Mouse (Mus musculus) forebrain, embryonic 13.5 days (tissue): ENCODE measurements at regions not wholly inside any gene's neighbourhood (a gene's known extent, or its start where the extent isn't known, plus 50 kb on each side); places are given as distances from the start of the nearest gene placed in this dataset.

Source experiments
- ATAC-seq: fragments of 200-750 bp; cut with Nextera tagmentation; 2 replicates; pipeline ENCODE4 v1.8.0; 2017
- H3K27ac ChIP-seq: fragments of 300-500 bp; sonication (generic); 2 replicates; pipeline ENCODE4 v1.5.1; 2015; ENCODE audit warnings: inconsistent platforms, mild to moderate bottlenecking, moderate library complexity
- H3K27me3 ChIP-seq: fragments of 300-500 bp; sonication (generic); 2 replicates; pipeline ENCODE4 v1.6.1; 2015; ENCODE audit warnings: mild to moderate bottlenecking, inconsistent platforms
- H3K36me3 ChIP-seq: fragments of 300-500 bp; sonication (generic); 2 replicates; pipeline ENCODE4 v1.6.1; 2015; ENCODE audit warnings: mild to moderate bottlenecking, inconsistent platforms; ENCODE audit not compliant: poor library complexity, severe bottlenecking
- H3K4me1 ChIP-seq: fragments of 300-500 bp; sonication (generic); 2 replicates; pipeline ENCODE4 v1.6.1; 2015; ENCODE audit warnings: inconsistent platforms
- H3K4me2 ChIP-seq: fragments of 300-500 bp; sonication (generic); 2 replicates; pipeline ENCODE4 v1.6.1; 2015; ENCODE audit warnings: inconsistent platforms, mild to moderate bottlenecking, moderate library complexity
- H3K4me3 ChIP-seq: fragments of 300-500 bp; sonication (generic); 2 replicates; pipeline ENCODE4 v1.5.1; 2015; ENCODE audit warnings: mild to moderate bottlenecking, inconsistent platforms
- H3K9ac ChIP-seq: fragments of 300-500 bp; sonication (generic); 2 replicates; pipeline ENCODE4 v1.6.1; 2015; ENCODE audit warnings: mild to moderate bottlenecking, inconsistent platforms
- H3K9me3 ChIP-seq: fragments of 300-500 bp; sonication (generic); replicated peaks from 2 replicates; pipeline ENCODE4 v1.6.1; 2016; ENCODE audit warnings: inconsistent platforms
- WGBS: fragments of 180-500 bp; shearing (Covaris S2); methylation state at CpG from one replicate; pipeline ENCODE4 v1.1.7; 2015; 5-methylcytosine and 5-hydroxymethylcytosine counted together

DNA sequence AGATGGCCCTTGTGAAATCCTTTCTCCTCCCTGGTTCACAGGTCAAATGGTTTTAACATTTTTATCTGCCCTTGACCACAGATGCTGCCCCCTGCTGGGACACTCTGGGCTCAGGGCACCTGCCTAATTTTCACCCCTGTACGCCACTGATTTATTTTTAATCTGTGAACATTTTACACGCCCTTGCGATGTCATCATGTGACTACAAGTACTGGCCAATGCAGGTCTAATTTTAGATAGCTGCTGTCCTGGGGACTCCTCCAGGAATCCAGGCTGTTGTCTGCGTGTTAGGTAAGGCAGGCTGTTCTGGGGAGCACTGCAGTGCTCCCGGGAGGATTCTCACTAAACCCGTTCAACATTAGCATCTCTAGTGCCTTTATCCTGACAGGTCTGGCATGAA is 113.1 kb upstream of the Gm26897 start:
- H3K4me1 ChIP-seq, result peaks cover 8% of the 10 kb centered on the region

DNA sequence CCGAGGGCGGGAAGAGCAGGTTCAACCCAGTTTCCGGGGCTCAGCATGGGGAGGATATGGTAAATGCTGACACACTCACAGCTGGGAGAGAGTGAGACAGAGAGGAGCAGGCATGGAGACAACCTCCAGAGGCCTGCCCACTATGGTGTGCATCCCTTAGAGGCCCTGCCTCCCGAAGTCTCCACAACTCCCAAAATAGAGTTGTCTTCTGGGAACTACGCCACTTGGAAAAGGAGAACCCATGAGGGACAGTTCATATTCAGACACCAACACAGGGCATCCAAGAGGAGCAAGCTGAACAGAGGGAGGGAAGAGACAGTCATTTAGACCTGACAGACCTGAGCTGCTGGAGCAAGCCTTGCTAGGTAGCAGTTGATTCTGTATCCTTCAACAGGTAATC is 111.2 kb upstream of the Gm26897 start:
- WGBS, result 88% methylated on average over 5 of the region's 5 CpGs
- Histone ChIP-seq H3K36me3 (no peaks in the 10 kb centered on the region), H3K9me3 (no peaks in the 10 kb centered on the region), H3K27ac (no peak overlapping the region), H3K9ac (no peak overlapping the region), H3K4me3 (no peak overlapping the region), H3K27me3 (no peaks in the 10 kb centered on the region), H3K4me2 (no peak overlapping the region), H3K4me1 (peaks cover 25% of the 10 kb centered on the region)
- no peak for ATAC-seq

More for the DNA sequence above, 113.1 kb upstream of the Gm26897 start:
- Histone ChIP-seq H3K27me3 (no peaks in the 10 kb centered on the region), H3K27ac (no peak overlapping the region), H3K9ac (no peak overlapping the region), H3K4me3 (no peak overlapping the region), H3K36me3 (no peaks in the 10 kb centered on the region), H3K9me3 (no peaks in the 10 kb centered on the region), H3K4me2 (no peak overlapping the region)
- ATAC-seq, result no peak
- WGBS, result 81% methylated on average over 6 of the region's 6 CpGs

DNA sequence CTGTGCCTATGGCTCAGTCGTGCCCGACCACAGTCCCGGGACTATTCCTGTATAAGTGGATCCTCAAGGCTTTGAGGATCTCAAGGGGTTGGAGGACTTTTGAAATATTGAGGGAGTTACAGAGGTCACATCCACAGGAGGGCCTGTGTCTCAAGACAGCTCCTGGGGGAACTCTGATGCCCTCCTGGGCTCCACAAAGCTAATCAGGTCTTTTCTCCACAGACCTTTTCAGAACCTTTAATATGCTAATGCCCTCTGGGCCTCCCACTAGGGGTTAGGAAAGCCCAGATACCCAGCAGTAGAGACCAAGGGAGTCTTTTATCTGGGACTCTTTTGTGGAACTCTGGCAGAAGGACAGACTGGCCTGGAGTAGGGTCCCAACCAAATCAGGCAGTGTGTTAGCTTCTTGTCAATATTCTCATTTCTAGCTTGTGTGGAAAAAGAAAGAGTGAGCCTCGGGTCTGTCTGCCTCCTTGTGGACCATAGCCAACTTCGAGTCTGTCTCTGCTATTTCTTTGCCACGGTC is 107.4 kb upstream of the Gm26897 start:
- Histone ChIP-seq H3K4me2 (no peak overlapping the region), H3K4me1 (peaks cover 32% of the 10 kb centered on the region), H3K27ac (no peak overlapping the region), H3K4me3 (no peak overlapping the region), H3K9me3 (no peaks in the 10 kb centered on the region), H3K9ac (no peak overlapping the region), H3K36me3 (no peaks in the 10 kb centered on the region), H3K27me3 (no peaks in the 10 kb centered on the region)
- no peak for ATAC-seq
- WGBS, result 6% methylated on average over 6 of the region's 6 CpGs

DNA sequence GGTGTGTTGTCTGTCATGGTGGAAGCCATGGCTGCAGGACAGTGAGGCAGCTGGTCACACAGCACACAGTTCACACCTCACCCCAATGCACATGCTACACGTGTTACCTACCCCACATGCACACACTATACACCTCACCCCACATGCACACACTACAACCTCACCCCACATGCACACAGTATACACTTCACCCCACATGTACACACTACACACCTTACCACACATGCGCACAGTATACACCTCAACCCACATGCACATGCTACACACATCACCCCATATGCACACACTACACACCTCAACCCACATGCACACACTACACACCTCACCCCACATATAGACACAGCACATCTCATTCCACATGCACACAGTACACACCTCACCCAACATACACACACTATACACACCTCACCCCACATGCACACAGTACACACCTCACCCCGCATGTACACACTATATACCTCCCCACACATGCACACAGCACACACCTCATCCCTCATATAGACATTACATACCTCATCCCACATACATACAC is 103.3 kb upstream of the Gm26897 start:
- H3K27ac ChIP-seq, result no peak overlapping the region
- 0 out of 2 replicates have a peak, but pooled peaks have one; percentile 39 for ATAC-seq

DNA sequence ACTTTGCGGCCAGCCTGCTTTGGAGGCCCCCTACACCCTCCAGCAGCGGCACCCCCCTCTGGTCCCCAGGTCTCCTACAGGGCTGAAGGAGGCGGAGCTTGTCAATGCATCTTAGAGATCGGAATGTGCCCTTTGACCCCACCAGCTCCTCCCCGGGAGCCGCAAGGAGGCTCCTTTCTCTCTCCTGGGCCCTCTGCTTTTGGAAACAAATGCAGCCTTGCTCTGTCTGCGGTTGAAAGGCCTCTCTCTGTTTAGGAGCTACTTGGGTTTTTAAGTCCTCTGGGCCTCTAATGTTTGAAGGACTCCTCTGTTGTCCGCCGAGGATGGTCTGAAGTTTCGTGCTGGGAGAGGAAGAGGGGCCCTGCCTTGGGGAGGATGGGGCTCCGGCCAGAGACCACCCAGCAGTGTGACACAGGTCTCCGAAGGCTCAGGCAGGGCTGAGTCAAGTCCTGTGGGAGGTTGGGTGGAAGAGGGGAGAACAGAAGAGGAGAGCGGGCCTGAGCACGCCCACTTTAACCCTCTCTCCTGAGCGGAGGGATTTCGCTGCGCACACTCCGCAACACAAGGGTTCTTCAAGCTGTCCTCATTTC is 102.1 kb upstream of the Gm26897 start:
- Histone ChIP-seq H3K9ac (peak overlapping the region; percentile 32; the same call in 1 of the 2 replicates), H3K27ac (peak overlapping the region; percentile 64), H3K9me3 (peaks cover 4% of the 10 kb centered on the region), H3K4me3 (no peak overlapping the region), H3K4me2 (no peak overlapping the region), H3K4me1 (peaks cover 35% of the 10 kb centered on the region), H3K27me3 (no peaks in the 10 kb centered on the region), H3K36me3 (no peaks in the 10 kb centered on the region)
- peak; percentile 31; the same call in 1 of the 2 replicates for ATAC-seq
- 9% methylated on average over 18 of the region's 18 CpGs for WGBS

More for the DNA sequence above, 103.3 kb upstream of the Gm26897 start:
- Histone ChIP-seq H3K27me3 (no peaks in the 10 kb centered on the region), H3K9ac (no peak overlapping the region), H3K4me1 (peaks cover 39% of the 10 kb centered on the region), H3K4me2 (no peak overlapping the region), H3K4me3 (no peak overlapping the region), H3K9me3 (peaks cover 4% of the 10 kb centered on the region), H3K36me3 (no peaks in the 10 kb centered on the region)
- 90% methylated on average over 3 of the region's 3 CpGs for WGBS

DNA sequence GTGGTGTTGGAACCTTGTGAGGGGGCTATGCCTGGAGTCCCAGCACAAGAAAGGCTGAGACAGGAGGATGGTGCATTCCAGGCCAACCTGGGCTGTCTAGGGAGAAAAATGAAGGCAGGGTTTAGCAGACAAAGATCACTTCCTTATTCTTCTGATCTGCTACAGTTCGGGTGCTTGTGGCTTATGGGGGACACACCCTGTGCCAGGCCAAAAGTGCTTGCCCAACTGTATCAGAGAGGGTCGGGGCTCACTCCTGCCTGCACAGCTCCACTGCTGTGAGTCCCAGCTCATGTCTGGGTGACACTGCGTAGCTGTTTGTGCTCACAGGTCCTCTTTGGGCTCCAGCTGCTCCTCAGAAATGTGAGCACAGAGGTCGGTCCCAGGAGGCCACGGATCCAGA is 98.6 kb upstream of the Gm26897 start:
- Histone ChIP-seq H3K4me1 (peaks cover 43% of the 10 kb centered on the region), H3K9me3 (peaks cover 4% of the 10 kb centered on the region), H3K36me3 (no peaks in the 10 kb centered on the region), H3K27me3 (0 out of 2 replicates have a peak, but pooled peaks cover 7% of the 10 kb centered on the region), H3K27ac (no peak overlapping the region), H3K9ac (no peak overlapping the region), H3K4me2 (no peak overlapping the region), H3K4me3 (no peak overlapping the region)
- ATAC-seq, result no peak
- WGBS, result 76% methylated on average over 5 of the region's 5 CpGs

DNA sequence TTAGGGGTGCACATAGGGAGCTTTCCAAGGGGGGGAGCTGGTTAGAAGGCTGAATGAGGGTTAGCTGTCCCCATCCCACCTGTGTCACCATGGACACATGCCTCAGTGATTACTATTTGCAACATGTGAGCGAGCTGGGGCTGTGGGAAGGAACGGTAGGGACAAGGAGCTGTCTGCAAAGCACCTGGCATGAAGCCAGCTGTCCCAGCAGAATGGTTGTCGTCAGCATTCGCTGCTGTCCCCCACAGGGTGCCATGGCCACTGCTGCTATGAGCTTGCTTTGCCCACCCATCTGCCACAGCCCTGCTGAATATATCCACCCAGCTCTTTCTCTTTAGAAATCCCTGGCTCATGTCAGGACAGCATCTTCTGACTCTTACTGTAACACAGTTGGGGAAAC is 96.8 kb upstream of the Gm26897 start:
- H3K27me3 ChIP-seq, result 0 out of 2 replicates have a peak, but pooled peaks cover 7% of the 10 kb centered on the region
- H3K36me3 ChIP-seq, result no peaks in the 10 kb centered on the region
- no peak overlapping the region for H3K4me2 ChIP-seq
- no peak overlapping the region for H3K4me3 ChIP-seq
- peaks cover 4% of the 10 kb centered on the region for H3K9me3 ChIP-seq
- H3K9ac ChIP-seq, result no peak overlapping the region
- H3K4me1 ChIP-seq, result peaks cover 44% of the 10 kb centered on the region
- no peak overlapping the region for H3K27ac ChIP-seq
- no peak for ATAC-seq
- WGBS, result 13% methylated on average over 4 of the region's 4 CpGs

DNA sequence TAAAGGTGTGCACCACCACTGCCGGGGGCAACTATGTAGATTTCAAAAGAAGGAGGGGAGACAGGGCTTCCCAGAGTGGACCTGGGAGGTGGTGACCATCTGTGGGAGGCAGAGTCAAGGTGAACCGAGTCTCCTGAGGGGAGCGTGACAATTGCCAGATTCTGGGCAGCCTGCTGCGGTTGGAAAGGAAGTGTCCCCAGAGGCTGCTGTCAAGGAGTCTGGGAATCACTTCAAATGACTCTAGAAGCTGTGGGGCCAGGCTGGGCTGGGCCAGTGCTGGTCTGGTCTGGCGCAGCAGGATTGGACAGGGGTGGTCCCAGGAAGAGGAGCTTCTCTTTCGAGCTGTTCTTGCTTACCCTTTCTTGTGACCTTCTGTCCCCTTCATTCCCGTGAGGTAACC is 95.4 kb upstream of the Gm26897 start:
- Histone ChIP-seq H3K9me3 (no peaks in the 10 kb centered on the region), H3K4me1 (peaks cover 39% of the 10 kb centered on the region), H3K4me3 (no peak overlapping the region), H3K27ac (no peak overlapping the region), H3K9ac (no peak overlapping the region), H3K36me3 (no peaks in the 10 kb centered on the region), H3K4me2 (no peak overlapping the region), H3K27me3 (0 out of 2 replicates have a peak, but pooled peaks cover 7% of the 10 kb centered on the region)
- no peak for ATAC-seq
- 80% methylated on average over 7 of the region's 7 CpGs for WGBS

DNA sequence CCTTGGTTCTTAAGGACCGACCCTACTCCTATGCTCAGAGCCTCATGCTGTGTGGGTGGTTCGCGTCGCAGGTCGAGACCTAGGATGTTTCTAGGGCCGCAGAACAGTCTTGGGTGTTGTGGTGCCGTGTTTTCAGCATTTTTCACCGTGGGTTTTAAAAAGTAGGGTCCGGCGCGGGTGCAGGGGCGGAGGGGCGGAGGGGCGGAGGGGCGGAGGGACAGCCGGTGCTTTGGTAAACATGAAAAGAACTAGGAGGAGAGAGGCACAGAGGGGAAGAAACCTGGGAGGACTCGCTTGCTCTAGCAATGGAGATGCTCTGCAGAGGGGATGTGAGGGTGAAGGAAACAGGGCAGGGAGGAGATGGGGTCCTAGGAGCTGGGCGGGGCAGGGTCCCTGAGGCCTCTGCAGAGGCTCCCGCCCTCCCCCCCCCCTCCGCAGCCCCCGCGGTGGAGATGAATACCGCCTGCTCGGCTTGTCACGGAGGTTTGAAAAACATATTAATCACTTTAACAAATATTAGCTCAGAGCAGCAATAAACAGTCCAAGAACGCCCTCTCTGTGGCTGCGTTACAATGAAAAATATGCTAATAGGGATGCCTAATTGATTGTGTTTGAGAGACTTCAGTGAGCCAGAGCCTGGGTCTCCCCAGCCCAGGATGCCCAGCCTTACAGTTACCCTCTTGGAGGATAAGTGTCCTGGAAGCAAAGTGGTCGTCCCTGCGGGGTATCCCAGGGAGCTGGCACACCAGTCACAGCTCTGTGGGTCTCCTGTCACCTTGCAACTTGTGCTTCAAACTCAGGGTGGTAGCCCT is 94.0 kb upstream of the Gm26897 start:
- no peaks in the 10 kb centered on the region for H3K9me3 ChIP-seq
- peak overlapping the region; percentile 5; the same call in 1 of the 2 replicates for H3K27ac ChIP-seq
- H3K4me3 ChIP-seq, result 0 out of 2 replicates have a peak overlapping the region, but pooled peaks have one; percentile 15
- no peaks in the 10 kb centered on the region for H3K36me3 ChIP-seq
- H3K27me3 ChIP-seq, result 0 out of 2 replicates have a peak, but pooled peaks cover 7% of the 10 kb centered on the region
- H3K4me2 ChIP-seq, result peak overlapping the region; percentile 51
- H3K4me1 ChIP-seq, result peaks cover 43% of the 10 kb centered on the region
- WGBS, result 6% methylated on average over 29 of the region's 29 CpGs
- 0 out of 2 replicates have a peak overlapping the region, but pooled peaks have one; percentile 19 for H3K9ac ChIP-seq
- peak; percentile 31; the same call in 1 of the 2 replicates for ATAC-seq

DNA sequence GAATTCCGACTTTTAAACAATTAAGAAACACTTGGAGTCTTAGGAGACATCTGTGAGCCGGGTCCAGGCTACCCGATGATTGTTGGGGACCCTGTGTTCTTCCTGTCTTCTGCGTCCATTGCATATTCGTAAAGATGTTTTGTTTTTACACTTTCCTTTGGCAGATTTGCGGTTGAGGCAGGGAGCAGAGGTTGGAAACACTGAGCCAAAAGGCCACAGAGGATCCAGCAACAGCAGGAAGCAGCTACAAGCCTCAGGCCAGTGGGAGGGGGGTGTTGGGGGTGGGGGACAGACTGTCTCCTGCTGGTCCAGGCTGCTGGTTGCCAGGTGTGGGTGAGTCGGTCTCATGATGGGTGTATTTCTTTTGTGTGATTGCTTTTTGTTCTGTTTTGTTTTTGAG is 92.7 kb upstream of the Gm26897 start:
- ATAC-seq, result no peak
- 0 out of 2 replicates have a peak, but pooled peaks cover 7% of the 10 kb centered on the region for H3K27me3 ChIP-seq
- H3K9ac ChIP-seq, result no peak overlapping the region
- no peaks in the 10 kb centered on the region for H3K9me3 ChIP-seq
- no peak overlapping the region; the same call in 1 of the 2 replicates for H3K27ac ChIP-seq
- no peaks in the 10 kb centered on the region for H3K36me3 ChIP-seq
- 43% methylated on average over 7 of the region's 7 CpGs for WGBS
- no peak overlapping the region for H3K4me3 ChIP-seq
- H3K4me2 ChIP-seq, result no peak overlapping the region
- H3K4me1 ChIP-seq, result peaks cover 48% of the 10 kb centered on the region

DNA sequence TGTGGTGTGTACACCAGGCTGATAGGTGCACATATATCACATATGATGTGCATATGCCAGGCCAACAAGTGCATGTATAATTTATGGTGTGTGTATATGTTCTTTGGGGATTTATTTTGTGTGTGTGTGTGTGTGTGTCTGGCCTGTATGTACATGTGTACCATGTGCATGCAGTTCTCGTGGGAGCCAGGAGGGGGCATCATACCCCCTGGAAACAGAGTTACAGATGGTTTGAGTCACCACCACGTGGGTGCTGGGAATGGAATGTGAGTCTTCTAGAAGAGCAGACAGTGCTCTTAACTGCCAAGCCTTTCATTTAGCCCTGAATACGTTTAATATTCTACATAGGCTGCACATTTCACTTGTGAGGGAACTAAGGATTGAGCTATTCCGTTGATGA is 92.0 kb upstream of the Gm26897 start:
- no peak overlapping the region for H3K27ac ChIP-seq
- H3K9me3 ChIP-seq, result no peaks in the 10 kb centered on the region
- ATAC-seq, result no peak
- 84% methylated on average over 4 of the region's 4 CpGs for WGBS
- peaks cover 43% of the 10 kb centered on the region for H3K4me1 ChIP-seq
- H3K27me3 ChIP-seq, result 0 out of 2 replicates have a peak, but pooled peaks cover 7% of the 10 kb centered on the region
- H3K36me3 ChIP-seq, result no peaks in the 10 kb centered on the region
- no peak overlapping the region for H3K9ac ChIP-seq
- no peak overlapping the region for H3K4me2 ChIP-seq
- no peak overlapping the region for H3K4me3 ChIP-seq

DNA sequence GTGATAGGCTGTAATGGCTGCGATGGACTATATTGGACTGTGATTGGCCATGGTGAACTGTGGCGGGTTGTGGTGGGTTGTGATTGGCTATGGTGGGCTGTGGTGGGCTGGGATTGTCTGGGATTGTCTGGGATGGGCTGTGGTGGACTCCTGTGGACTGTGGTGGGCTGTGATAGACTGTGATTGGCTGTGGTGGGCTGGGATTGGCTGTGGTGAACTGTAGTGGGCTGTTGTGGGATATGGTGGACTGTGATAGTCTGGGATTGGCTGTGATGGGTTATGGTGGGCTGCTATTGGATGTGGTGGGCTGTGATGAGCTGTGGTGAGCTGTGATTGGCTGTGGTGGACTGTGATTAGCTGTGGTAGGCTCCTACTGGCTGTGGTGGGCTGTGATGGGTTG is 89.6 kb upstream of the Gm26897 start:
- Histone ChIP-seq H3K36me3 (no peaks in the 10 kb centered on the region), H3K4me3 (no peak overlapping the region), H3K27ac (peak overlapping the region; percentile 44; the same call in 1 of the 2 replicates), H3K4me1 (peaks cover 44% of the 10 kb centered on the region), H3K9me3 (no peaks in the 10 kb centered on the region), H3K27me3 (no peaks in the 10 kb centered on the region), H3K4me2 (no peak overlapping the region), H3K9ac (no peak overlapping the region)
- whole genome bisulfite sequencing, result 94% methylated on average over 2 of the region's 2 CpGs
- no peak for ATAC-seq
